Mouse (Mus musculus): ENCODE measurements around the gene Aurka. TPM values are rescaled to one million over a fixed set of nuclear protein-coding genes. Genes with fewer than 3 reads are reported as not detected.

The Aurka gene
- total RNA-seq, 1 experiment: 104 TPM

- H3K4me1 ChIP-seq (ENCODE audit: control insufficient read depth in 2 of 2, insufficient read depth in 2 of 2, low read length in 2 of 2, poor library complexity in 1 of 2): no peaks in the 10 kb centered on the region
- DNase-seq (ENCODE audit: low read depth, low spot score): no peak
- H3K4me3 ChIP-seq (ENCODE audit: insufficient read depth in 1 of 2, low read depth in 1 of 2, low read length in 2 of 2, poor library complexity in 1 of 2, severe bottlenecking in 1 of 2): no peak overlapping the region
- H3K36me3 ChIP-seq (ENCODE audit: control insufficient read depth, insufficient read depth, low read length, poor library complexity, severe bottlenecking): no peaks in the 10 kb centered on the region
- TF ChIP-seq HCFC1 (IDR thresholded peaks at IDR 0.05; ENCODE audit: borderline replicate concordance, insufficient read depth, low read length) (no peak), ZC3H11A (IDR thresholded peaks at IDR 0.05; ENCODE audit: borderline replicate concordance, low read depth, low read length) (no peak), ZNF384 (IDR thresholded peaks at IDR 0.05; ENCODE audit: low read depth, low read length) (no peak), MAFK (IDR thresholded peaks at IDR 0.05; ENCODE audit: insufficient read depth, low read depth, low read length) (no peak), CHD2 (IDR thresholded peaks at IDR 0.05; ENCODE audit: low read depth, low read length) (no peak)
- no peak overlapping the region for H3K27ac ChIP-seq (ENCODE audit: insufficient read depth, low read depth, low read length, poor library complexity, severe bottlenecking)
- H3K9ac ChIP-seq (ENCODE audit: insufficient read depth, low read depth, low read length, poor library complexity, severe bottlenecking): no peak overlapping the region
- in situ Hi-C loops (cut with MboI; ENCODE audit: low sequenced_read_pairs in 2 of 2, unreplicated experiment in 2 of 2): no loop called here
- no peaks in the 10 kb centered on the region for H3K9me3 ChIP-seq (ENCODE audit: control insufficient read depth, insufficient read depth, low read depth, low read length)
Observed at GRCm38 (mm10) chr2:172340936-172341335, 29.4 kb downstream of the Aurka start.

DNA sequence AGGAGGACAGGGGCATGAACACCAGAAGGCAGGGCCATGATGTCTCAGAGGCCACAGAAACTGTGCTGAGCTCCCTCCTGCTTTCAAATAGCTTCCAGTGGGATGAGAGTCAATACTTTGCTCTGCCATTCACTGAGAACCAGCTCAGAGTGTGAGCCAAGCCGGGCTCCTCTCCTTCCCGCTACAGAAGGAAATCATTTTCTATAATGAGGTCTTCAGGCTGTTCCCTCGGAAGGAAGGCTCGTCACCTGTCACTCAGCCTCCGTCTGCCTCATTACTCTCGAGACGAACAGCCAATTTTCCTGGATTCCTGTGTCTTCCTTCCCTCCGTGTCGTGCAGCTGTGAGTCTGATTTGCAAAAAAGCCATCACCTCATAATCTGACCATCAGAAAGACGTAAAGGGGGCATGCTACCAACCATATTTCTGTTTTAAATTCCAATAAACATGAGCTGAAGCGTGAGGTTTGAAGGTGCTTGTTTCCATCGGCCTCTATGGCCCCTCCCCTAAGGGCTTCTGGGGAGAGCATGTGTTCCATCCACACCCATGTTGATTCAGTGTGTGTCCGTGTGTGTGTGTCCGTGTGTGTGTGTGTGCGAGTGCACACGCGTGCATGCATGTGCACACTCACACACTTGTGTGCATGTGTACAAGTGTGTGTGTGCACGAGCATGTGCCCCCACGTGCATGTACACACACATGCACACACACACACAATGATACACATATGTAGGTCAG is 32.0 kb downstream of the Aurka start:
- no peaks in the 10 kb centered on the region for H3K9me3 ChIP-seq (ENCODE audit: control insufficient read depth, insufficient read depth, low read depth, low read length)
- TF ChIP-seq ZC3H11A (IDR thresholded peaks at IDR 0.05; ENCODE audit: borderline replicate concordance, low read depth, low read length): no peak
- no peaks in the 10 kb centered on the region for H3K36me3 ChIP-seq (ENCODE audit: control insufficient read depth, insufficient read depth, low read length, poor library complexity, severe bottlenecking)
- no peak overlapping the region for H3K9ac ChIP-seq (ENCODE audit: insufficient read depth, low read depth, low read length, poor library complexity, severe bottlenecking)
- H3K4me1 ChIP-seq (ENCODE audit: control insufficient read depth in 2 of 2, insufficient read depth in 2 of 2, low read length in 2 of 2, poor library complexity in 1 of 2): no peaks in the 10 kb centered on the region
- in situ Hi-C loops (cut with MboI; ENCODE audit: low sequenced_read_pairs in 2 of 2, unreplicated experiment in 2 of 2): no loop called here
- no peak for DNase-seq (ENCODE audit: low read depth, low spot score)
- no peak overlapping the region for H3K27ac ChIP-seq (ENCODE audit: insufficient read depth, low read depth, low read length, poor library complexity, severe bottlenecking)
- no peak overlapping the region for H3K4me3 ChIP-seq (ENCODE audit: insufficient read depth in 1 of 2, low read depth in 1 of 2, low read length in 2 of 2, poor library complexity in 1 of 2, severe bottlenecking in 1 of 2)

DNA sequence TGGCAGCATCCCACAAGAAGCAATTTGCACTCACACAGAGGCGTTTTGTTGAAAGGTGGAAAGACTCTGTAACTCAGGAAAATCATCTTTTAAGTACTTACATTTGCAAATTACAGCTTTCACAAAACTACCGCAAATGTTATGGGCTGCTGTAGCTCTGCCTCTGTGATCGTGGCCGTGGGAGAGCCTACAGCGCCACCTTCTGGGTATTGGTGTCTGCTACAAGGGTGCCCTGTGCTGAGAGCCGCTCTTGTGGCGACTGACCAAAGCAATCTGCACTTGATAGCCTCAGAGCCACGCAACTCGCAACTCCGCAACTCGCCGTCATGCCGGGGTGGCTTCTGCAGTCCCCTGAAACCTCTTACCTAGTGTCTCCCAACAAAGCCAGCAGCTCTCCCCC is 41.2 kb downstream of the Aurka start:
- H3K4me1 ChIP-seq (ENCODE audit: control insufficient read depth in 2 of 2, insufficient read depth in 2 of 2, low read length in 2 of 2, poor library complexity in 1 of 2): no peaks in the 10 kb centered on the region
- no peaks in the 10 kb centered on the region for H3K9me3 ChIP-seq (ENCODE audit: control insufficient read depth, insufficient read depth, low read depth, low read length)
- H3K27ac ChIP-seq (ENCODE audit: insufficient read depth, low read depth, low read length, poor library complexity, severe bottlenecking): no peak overlapping the region
- no peak overlapping the region for H3K4me3 ChIP-seq (ENCODE audit: insufficient read depth in 1 of 2, low read depth in 1 of 2, low read length in 2 of 2, poor library complexity in 1 of 2, severe bottlenecking in 1 of 2)
- no peaks in the 10 kb centered on the region for H3K36me3 ChIP-seq (ENCODE audit: control insufficient read depth, insufficient read depth, low read length, poor library complexity, severe bottlenecking)
- in situ Hi-C loops (cut with MboI; ENCODE audit: low sequenced_read_pairs in 2 of 2, unreplicated experiment in 2 of 2): no loop called here
- TF ChIP-seq MAFK (IDR thresholded peaks at IDR 0.05; ENCODE audit: insufficient read depth, low read depth, low read length): no peak
- no peak for TF ChIP-seq CHD2 (IDR thresholded peaks at IDR 0.05; ENCODE audit: low read depth, low read length)
- no peak for TF ChIP-seq HCFC1 (IDR thresholded peaks at IDR 0.05; ENCODE audit: borderline replicate concordance, insufficient read depth, low read length)
- peak; percentile 89 for TF ChIP-seq ZC3H11A (IDR thresholded peaks at IDR 0.05; ENCODE audit: borderline replicate concordance, low read depth, low read length)
- TF ChIP-seq ZNF384 (IDR thresholded peaks at IDR 0.05; ENCODE audit: low read depth, low read length): no peak
- H3K9ac ChIP-seq (ENCODE audit: insufficient read depth, low read depth, low read length, poor library complexity, severe bottlenecking): no peak overlapping the region
- DNase-seq (ENCODE audit: low read depth, low spot score): peak; percentile 58

- TF ChIP-seq ZC3H11A (IDR thresholded peaks at IDR 0.05; ENCODE audit: borderline replicate concordance, low read depth, low read length) (no peak), ZNF384 (IDR thresholded peaks at IDR 0.05; ENCODE audit: low read depth, low read length) (no peak), CHD2 (IDR thresholded peaks at IDR 0.05; ENCODE audit: low read depth, low read length) (no peak), HCFC1 (IDR thresholded peaks at IDR 0.05; ENCODE audit: borderline replicate concordance, insufficient read depth, low read length) (no peak), MAFK (IDR thresholded peaks at IDR 0.05; ENCODE audit: insufficient read depth, low read depth, low read length) (no peak)
- Histone ChIP-seq H3K36me3 (ENCODE audit: control insufficient read depth, insufficient read depth, low read length, poor library complexity, severe bottlenecking) (no peaks in the 10 kb centered on the region), H3K9me3 (ENCODE audit: control insufficient read depth, insufficient read depth, low read depth, low read length) (no peaks in the 10 kb centered on the region), H3K27ac (ENCODE audit: insufficient read depth, low read depth, low read length, poor library complexity, severe bottlenecking) (no peak overlapping the region), H3K4me1 (ENCODE audit: control insufficient read depth in 2 of 2, insufficient read depth in 2 of 2, low read length in 2 of 2, poor library complexity in 1 of 2) (no peaks in the 10 kb centered on the region), H3K4me3 (ENCODE audit: insufficient read depth in 1 of 2, low read depth in 1 of 2, low read length in 2 of 2, poor library complexity in 1 of 2, severe bottlenecking in 1 of 2) (no peak overlapping the region), H3K9ac (ENCODE audit: insufficient read depth, low read depth, low read length, poor library complexity, severe bottlenecking) (no peak overlapping the region)
- in situ Hi-C loops (cut with MboI; ENCODE audit: low sequenced_read_pairs in 2 of 2, unreplicated experiment in 2 of 2): no loop called here
- no peak for DNase-seq (ENCODE audit: low read depth, low spot score)
Observed at GRCm38 (mm10) chr2:172328248-172328647, 42.1 kb downstream of the Aurka start.

DNA sequence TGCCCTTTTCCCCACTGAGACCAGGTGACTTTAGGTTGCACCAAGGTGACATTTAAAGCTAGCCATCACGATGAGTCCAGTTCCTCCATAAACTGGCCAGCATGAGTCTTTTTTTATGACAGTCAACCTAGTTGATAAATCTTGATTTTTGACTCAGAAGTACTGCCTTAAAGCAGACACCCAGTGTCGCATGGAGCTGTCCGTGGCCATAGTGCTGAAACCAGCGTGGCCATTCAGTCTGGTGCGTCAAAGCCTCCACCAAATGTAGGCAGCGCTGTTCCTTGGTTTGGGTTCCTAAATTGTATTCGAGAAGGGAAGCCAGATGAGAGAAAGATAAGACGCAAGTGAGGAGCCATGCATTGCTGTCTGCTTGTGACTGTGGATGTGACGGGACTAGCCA is 49.5 kb downstream of the Aurka start:
- Histone ChIP-seq H3K27ac (ENCODE audit: insufficient read depth, low read depth, low read length, poor library complexity, severe bottlenecking) (no peak overlapping the region), H3K36me3 (ENCODE audit: control insufficient read depth, insufficient read depth, low read length, poor library complexity, severe bottlenecking) (no peaks in the 10 kb centered on the region), H3K9me3 (ENCODE audit: control insufficient read depth, insufficient read depth, low read depth, low read length) (no peaks in the 10 kb centered on the region), H3K9ac (ENCODE audit: insufficient read depth, low read depth, low read length, poor library complexity, severe bottlenecking) (no peak overlapping the region), H3K4me3 (ENCODE audit: insufficient read depth in 1 of 2, low read depth in 1 of 2, low read length in 2 of 2, poor library complexity in 1 of 2, severe bottlenecking in 1 of 2) (no peak overlapping the region), H3K4me1 (ENCODE audit: control insufficient read depth in 2 of 2, insufficient read depth in 2 of 2, low read length in 2 of 2, poor library complexity in 1 of 2) (no peaks in the 10 kb centered on the region)
- DNase-seq (ENCODE audit: low read depth, low spot score): no peak
- in situ Hi-C loops (cut with MboI; ENCODE audit: low sequenced_read_pairs in 2 of 2, unreplicated experiment in 2 of 2): loop anchor here (5.0 kb wide), 1 partner anchor 94 kb away; no protein-coding TSS in a partner anchor
- TF ChIP-seq ZNF384 (IDR thresholded peaks at IDR 0.05; ENCODE audit: low read depth, low read length) (no peak), HCFC1 (IDR thresholded peaks at IDR 0.05; ENCODE audit: borderline replicate concordance, insufficient read depth, low read length) (no peak), CHD2 (IDR thresholded peaks at IDR 0.05; ENCODE audit: low read depth, low read length) (no peak), MAFK (IDR thresholded peaks at IDR 0.05; ENCODE audit: insufficient read depth, low read depth, low read length) (no peak), ZC3H11A (IDR thresholded peaks at IDR 0.05; ENCODE audit: borderline replicate concordance, low read depth, low read length) (no peak)
